Mouse (Mus musculus) heart, embryonic 10.5 days (tissue): ENCODE results near the gene Smpdl3b. TPM values are rescaled to one million over a fixed set of nuclear protein-coding genes. Genes with fewer than 3 reads are reported as not detected.
"Not testable (repeated sequence)": the region's sequence is repeated elsewhere in the genome, so short reads cannot be mapped to it uniquely, and the experiment has no call there.

ENCODE experiments used
- DNase-seq: peaks from one replicate; pipeline ENCODE4 v3.0.0-alpha.2; 2017; ENCODE audit warnings: low spot score
- H3K27ac ChIP-seq: fragments of 300-500 bp; sonication (generic); 2 replicates; pipeline ENCODE4 v1.5.1; 2016; ENCODE audit warnings: mild to moderate bottlenecking
- H3K27me3 ChIP-seq: fragments of 300-500 bp; sonication (generic); 2 replicates; pipeline ENCODE4 v1.6.1; 2016; ENCODE audit warnings: mild to moderate bottlenecking; ENCODE audit not compliant: poor library complexity, insufficient read depth, severe bottlenecking
- H3K36me3 ChIP-seq: fragments of 300-500 bp; sonication (generic); 2 replicates; pipeline ENCODE4 v1.6.1; 2016; ENCODE audit warnings: mild to moderate bottlenecking, moderate library complexity
- H3K4me1 ChIP-seq: fragments of 300-500 bp; sonication (generic); 2 replicates; pipeline ENCODE4 v1.6.1; 2016; ENCODE audit warnings: mild to moderate bottlenecking
- H3K4me3 ChIP-seq: fragments of 300-500 bp; sonication (generic); 2 replicates; pipeline ENCODE4 v1.5.1; 2016; ENCODE audit warnings: mild to moderate bottlenecking, moderate library complexity
- H3K9me3 ChIP-seq: fragments of 300-500 bp; sonication (generic); 2 replicates; pipeline ENCODE4 v1.6.1; 2016; ENCODE audit warnings: mild to moderate bottlenecking, moderate library complexity
- WGBS: fragments of 180-500 bp; shearing (Covaris S2); methylation state at CpG from one replicate; pipeline ENCODE4 v1.1.7; 2016; 5-methylcytosine and 5-hydroxymethylcytosine counted together
- polyA plus RNA-seq: library from polyadenylated mRNA; unstranded; fragments of >200 nt; fragmentation: Nextera tagmentation; extraction: Ambion mirVana; gene quantifications from 2 replicates; pipeline ENCODE4 v1.2.1, GENCODE M21; 2016

Gene Smpdl3b
- polyA plus RNA-seq, 1 experiment from 2014 or later = 6.2 TPM

DNA sequence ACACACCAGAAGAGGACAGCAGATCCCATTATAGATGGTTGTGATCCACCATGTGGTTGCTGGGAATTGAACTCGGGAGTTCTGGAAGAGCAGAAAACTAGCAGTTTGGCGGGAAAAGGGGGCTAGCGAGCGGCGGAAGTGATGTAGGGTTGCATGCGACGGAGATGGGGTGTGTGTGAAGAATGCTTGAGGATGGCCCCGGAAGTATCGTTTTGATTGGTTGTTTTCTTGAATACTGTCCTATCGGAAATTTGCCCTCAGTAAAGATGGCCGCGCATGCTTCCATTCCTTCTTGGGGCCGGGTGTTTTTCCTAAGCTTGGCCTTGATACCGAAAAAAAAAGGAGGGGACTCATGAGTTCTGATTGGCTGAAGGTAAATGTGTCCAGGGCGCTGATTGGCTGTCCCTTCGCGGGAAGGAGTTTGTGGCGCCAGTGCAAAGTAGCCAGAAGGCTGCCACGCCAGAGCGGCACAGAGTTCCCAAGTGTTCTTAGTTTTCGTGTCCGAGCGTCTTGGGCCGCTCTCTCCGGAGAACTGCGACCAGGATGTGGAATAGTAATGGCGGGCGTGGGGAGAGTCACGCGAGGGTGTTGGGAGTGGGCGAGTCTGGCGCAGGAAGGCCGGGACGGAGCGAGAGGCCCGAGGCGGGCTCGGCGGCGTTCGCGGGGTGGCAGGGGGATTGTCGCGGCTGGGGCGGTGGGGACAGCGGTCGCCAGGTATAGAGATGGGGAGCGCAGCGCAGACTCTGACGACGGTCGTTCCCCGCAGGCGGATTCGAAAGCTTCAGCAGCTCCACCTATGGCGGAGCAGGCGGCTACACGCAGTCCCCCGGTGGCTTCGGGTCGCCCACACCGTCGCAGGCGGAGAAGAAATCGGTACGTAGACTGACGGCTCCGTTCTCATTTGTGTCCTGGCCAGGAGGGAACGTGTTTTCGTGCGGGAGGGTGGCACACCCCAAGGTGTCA lies 11.1 kb upstream of the Smpdl3b start, which contains the start of gene Rpa2:
Gene Rpa2 (plus strand): TSS at position 419 of the 963 bp plus-strand sequence.
- Histone ChIP-seq H3K27me3 (no peaks in the 10 kb centered on the region), H3K36me3 (peaks cover 32% of the 10 kb centered on the region), H3K4me1 (peaks cover 9% of the 10 kb centered on the region), H3K4me3 (peak within 1 kb of the TSS; percentile 98), H3K27ac (peak within 1 kb of the TSS; percentile 93), H3K9me3 (no peaks in the 10 kb centered on the region)
- peak; percentile 99 for DNase-seq
- under 1% methylated on average over 71 of the region's 71 CpGs for WGBS

DNA sequence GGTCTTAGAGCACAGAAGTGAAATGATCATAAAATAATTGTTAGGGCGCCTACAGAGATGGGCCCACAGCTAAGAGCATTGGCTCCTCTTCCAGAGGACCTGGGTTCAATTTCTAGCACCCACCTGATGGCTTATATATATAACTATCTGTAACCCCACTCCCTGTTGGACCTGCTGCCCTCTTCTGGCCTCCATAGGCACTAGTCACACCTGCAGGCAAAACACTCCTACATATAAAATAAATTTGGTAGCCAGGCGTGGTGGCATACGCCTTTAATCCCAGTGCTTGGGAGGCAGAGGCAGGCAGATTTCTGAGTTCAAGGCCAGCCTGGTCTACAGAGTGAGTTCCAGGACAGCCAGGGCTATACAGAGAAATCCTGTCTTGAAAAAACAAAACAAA lies 6.1 kb upstream of the Smpdl3b start:
- H3K36me3 ChIP-seq, H3K4me1 ChIP-seq, H3K27ac ChIP-seq, H3K9me3 ChIP-seq, H3K27me3 ChIP-seq, H3K4me3 ChIP-seq, DNase-seq: not testable (repeated sequence)
- WGBS = 81% methylated on average over 3 of the region's 3 CpGs

DNA sequence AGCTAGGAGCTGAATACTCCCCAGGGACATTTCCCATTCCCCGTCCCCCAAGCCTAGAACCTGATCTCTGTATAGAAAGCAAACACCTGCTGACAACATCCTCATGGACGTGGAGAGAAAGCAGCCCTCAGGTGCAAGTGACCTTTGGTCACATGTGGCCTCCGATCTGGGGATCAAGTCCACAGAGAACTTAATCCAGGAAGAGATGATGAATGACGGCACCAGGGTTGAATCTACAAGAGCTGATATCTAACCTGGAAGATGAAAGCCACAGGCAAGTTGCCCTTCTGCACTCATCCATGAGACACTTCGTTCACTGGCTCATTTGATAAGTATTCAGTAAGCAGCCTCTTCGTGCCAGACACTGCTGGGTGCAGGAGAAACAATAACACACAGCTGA lies 5.5 kb upstream of the Smpdl3b start:
- Histone ChIP-seq H3K9me3 (no peaks in the 10 kb centered on the region), H3K27ac (no peak overlapping the region), H3K4me1 (no peaks in the 10 kb centered on the region), H3K27me3 (peaks cover 6% of the 10 kb centered on the region; the same call in 1 of the 2 replicates), H3K4me3 (no peak overlapping the region), H3K36me3 (no peaks in the 10 kb centered on the region)
- WGBS = 70% methylated on average over 6 of the region's 6 CpGs
- no peak for DNase-seq

DNA sequence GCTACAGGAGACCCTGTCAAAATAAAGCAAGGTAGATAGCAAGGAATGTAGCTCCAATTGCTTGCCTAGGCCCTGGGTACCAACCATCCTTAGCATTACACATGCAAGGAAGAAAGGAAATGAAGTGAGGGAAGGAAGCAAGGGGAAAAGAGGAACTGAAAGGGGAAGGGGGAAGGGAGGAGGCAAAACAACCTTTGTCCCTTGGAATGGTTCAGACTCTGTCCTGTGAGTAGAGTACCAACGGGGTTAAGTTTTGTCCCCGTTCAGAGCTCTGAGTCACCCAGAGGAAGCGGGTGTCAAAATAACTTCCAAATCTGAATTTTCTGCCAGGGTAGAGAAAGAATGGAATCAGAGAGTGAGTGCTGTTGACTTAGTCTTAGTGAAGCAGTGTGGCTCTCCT lies 3.2 kb upstream of the Smpdl3b start:
- H3K36me3 ChIP-seq = no peaks in the 10 kb centered on the region
- H3K27me3 ChIP-seq = peaks cover 17% of the 10 kb centered on the region
- H3K27ac ChIP-seq = no peak overlapping the region
- no peaks in the 10 kb centered on the region for H3K9me3 ChIP-seq
- no peak for DNase-seq
- H3K4me3 ChIP-seq = no peak overlapping the region
- peaks cover 4% of the 10 kb centered on the region; the same call in 1 of the 2 replicates for H3K4me1 ChIP-seq
- 50% methylated on average over 3 of the region's 3 CpGs for WGBS

DNA sequence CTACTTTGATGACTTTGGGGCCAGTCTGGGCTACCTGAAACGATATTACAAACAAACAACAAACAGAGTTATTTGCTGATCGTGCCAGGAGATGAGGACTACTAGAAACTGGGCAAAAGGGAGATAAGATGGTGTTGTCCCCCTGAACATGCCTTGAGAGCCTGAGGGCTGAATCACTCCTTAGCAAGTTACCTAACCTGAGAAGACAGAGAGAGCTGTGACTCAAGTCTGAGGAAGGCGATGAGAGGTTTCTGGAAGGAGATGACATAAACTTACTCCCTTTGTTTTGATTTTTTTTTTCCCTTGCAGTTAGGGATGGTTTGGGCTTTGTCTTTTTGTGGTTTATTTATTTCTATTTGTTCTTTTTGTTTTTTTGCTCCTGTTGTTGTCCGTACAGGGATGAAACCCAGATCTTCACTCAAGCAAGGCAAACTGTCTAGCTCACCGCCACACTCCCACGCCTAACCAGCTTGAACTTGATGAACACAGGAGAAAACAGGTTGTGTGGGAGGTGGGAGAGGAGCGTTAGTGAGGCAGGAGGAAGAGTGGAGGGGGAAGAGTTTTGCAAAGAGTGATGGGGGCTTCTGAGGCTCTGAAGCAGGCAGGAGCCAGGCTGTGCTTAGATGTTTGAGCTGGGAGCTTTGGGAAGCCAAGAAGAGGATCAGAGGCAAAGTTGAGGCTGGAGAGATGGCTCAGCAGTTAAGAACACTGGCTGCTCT lies 740 bp upstream of the Smpdl3b start:
- H3K36me3 ChIP-seq = no peaks in the 10 kb centered on the region
- no peak overlapping the region for H3K27ac ChIP-seq
- no peak overlapping the region for H3K4me3 ChIP-seq
- H3K4me1 ChIP-seq = peaks cover 8% of the 10 kb centered on the region
- no peaks in the 10 kb centered on the region for H3K9me3 ChIP-seq
- WGBS = 73% methylated on average over 7 of the region's 7 CpGs
- H3K27me3 ChIP-seq = peaks cover 17% of the 10 kb centered on the region
- DNase-seq = no peak

DNA sequence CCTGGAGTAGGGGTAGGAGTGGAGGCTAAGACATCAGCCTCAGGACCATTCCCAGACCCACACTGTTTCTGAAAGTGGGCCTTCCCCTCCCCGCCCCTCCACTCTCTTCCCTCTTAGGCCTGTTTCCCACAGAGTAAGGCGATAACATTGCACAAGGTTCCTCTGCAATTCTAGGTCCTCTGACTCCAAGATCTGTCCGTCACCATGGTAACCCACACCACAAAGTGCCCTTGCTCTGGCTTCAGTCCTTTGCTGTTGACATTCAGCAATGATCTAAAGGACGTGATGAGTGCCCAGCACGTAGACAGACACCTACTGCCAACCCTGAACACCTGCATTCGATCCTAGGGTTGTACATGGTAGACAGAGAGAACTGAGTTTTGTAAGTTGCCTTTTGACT lies 4.1 kb downstream of the Smpdl3b start:
- WGBS = 49% methylated on average over 6 of the region's 6 CpGs
- Histone ChIP-seq H3K36me3 (no peaks in the 10 kb centered on the region), H3K27me3 (peaks cover 14% of the 10 kb centered on the region), H3K4me3 (no peak overlapping the region), H3K9me3 (no peaks in the 10 kb centered on the region), H3K27ac (no peak overlapping the region), H3K4me1 (peaks cover 12% of the 10 kb centered on the region)
- no peak for DNase-seq

DNA sequence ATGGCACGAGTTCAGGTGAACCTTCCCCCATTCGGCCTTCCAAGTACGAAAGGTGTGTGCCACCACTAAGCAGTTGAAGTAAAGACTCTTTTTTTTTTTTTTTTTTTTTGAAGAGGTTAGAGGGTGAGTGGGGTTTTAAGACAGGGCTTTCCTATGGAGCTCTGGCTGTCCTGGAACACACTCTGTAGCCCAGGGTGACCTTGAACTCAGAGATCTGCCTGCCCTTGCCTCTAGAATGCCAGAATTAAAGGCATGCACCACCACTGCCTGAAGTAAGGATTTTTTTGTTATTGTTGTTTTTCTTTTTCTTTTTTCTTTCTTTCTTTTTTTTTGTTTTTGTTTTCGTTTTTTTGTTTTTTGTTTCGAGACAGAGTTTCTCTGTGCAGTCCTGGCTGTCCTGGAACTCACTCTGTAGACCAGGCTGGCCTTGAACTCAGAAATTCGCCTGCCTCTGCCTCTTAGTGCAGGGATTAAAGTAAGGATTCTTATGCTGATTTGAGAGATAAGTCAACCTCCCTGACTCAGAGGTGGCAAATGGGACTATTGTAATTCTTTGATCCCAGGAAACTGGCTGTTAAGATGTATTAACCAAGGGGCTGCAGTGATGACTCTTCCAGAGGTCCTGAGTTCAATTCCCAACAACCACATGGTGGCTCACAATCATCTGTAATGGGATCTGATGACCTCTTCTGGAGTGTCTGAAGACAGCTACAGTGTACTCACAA lies 7.6 kb downstream of the Smpdl3b start:
- DNase-seq = no peak
- Histone ChIP-seq H3K27ac (no peak overlapping the region), H3K27me3 (no peaks in the 10 kb centered on the region), H3K4me3 (no peak overlapping the region), H3K36me3 (no peaks in the 10 kb centered on the region), H3K9me3 (no peaks in the 10 kb centered on the region), H3K4me1 (peaks cover 18% of the 10 kb centered on the region)
- 80% methylated on average over 6 of the region's 6 CpGs for WGBS

DNA sequence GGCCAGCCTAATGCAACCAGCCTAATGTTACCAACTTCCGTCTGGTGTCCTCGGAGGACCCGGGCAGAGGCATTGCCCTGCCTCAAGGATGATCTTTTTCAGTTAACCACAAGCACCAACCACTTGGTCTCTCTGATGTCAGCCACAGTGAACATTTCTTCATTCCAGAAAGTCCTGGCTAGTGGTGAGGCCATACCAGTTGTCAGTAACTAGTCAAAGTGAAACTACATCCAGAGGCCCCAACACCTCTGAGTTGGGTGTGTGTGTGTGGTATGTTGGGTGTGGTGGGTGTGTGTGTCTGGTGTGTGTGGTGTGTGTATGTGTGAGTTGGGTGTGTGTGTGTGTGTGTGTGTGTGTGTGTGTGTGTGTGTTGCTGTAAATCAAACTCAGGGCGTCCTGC lies 8.3 kb downstream of the Smpdl3b start:
- WGBS = 91% methylated on average over 4 of the region's 4 CpGs
- Histone ChIP-seq H3K9me3 (no peaks in the 10 kb centered on the region), H3K36me3 (no peaks in the 10 kb centered on the region), H3K27me3 (no peaks in the 10 kb centered on the region), H3K4me3 (no peak overlapping the region), H3K27ac (no peak overlapping the region), H3K4me1 (peaks cover 24% of the 10 kb centered on the region)
- DNase-seq = no peak

DNA sequence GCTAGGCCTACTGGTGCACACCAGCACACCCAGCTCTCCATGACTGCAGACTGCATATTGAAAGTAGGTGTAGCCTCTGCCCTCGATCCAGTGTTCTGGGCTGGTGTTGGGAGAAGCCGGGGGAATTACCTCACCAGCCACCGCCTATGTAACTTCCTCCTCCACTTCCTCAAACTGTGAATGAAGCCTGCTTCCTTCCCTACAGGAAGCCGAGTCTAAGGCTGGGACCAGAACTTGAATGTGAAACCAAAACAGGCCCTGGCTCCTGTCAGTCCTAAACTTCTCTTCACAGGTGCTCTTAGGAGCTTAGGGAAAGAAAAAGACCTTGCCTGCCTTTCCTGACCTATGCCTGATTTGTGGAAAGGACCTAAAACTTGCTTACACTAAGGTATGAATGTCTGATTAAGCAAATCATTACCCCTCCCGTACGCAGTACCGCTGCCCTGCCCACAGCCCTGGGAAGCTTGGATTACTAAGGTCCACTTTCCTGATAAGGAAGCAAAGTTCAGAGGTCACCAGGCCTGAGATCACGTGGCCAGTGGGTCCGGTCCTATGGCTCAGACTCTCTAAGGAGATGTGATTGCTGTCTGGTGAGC lies 9.3 kb downstream of the Smpdl3b start:
- peak overlapping the region; percentile 25; the same call in 1 of the 2 replicates for H3K27ac ChIP-seq
- no peaks in the 10 kb centered on the region for H3K27me3 ChIP-seq
- no peak overlapping the region for H3K4me3 ChIP-seq
- H3K36me3 ChIP-seq = no peaks in the 10 kb centered on the region
- H3K4me1 ChIP-seq = peaks cover 20% of the 10 kb centered on the region
- no peaks in the 10 kb centered on the region for H3K9me3 ChIP-seq
- 44% methylated on average over 9 of the region's 9 CpGs for WGBS
- no peak for DNase-seq

DNA sequence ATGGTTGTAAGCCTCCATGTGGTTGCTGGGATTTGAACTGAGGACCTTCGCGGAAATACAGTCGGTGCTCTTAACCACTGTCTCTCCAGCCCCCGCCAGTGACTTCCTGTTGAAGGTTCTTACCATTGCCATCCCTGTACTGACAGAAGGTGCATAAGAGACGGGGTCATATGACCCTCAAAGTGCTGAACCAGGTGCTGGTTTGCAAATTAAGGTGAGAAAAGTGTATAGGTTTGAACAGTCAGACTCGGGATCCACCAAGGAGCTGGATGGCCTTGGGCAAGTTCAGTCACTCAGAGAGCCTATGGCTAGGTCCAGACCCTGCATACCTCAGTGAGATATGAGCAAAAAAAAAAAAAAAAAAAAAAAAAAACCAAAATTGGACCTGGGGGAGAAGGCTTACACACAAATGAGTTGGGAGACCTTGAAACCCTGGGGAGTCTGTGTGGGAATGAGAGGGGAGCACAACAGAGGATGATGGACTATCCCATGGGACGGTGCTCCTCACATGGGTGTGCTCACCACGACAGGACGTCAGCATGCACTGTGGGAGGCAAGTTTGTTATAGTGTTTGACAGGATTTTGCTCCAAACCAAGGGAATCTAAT lies 10.0 kb downstream of the Smpdl3b start:
- no peaks in the 10 kb centered on the region for H3K27me3 ChIP-seq
- 79% methylated on average over 9 of the region's 9 CpGs for WGBS
- H3K9me3 ChIP-seq = no peaks in the 10 kb centered on the region
- H3K4me3 ChIP-seq = no peak overlapping the region
- no peak for DNase-seq
- H3K27ac ChIP-seq = peak overlapping the region; percentile 25; the same call in 1 of the 2 replicates
- no peaks in the 10 kb centered on the region for H3K36me3 ChIP-seq
- H3K4me1 ChIP-seq = peaks cover 16% of the 10 kb centered on the region

DNA sequence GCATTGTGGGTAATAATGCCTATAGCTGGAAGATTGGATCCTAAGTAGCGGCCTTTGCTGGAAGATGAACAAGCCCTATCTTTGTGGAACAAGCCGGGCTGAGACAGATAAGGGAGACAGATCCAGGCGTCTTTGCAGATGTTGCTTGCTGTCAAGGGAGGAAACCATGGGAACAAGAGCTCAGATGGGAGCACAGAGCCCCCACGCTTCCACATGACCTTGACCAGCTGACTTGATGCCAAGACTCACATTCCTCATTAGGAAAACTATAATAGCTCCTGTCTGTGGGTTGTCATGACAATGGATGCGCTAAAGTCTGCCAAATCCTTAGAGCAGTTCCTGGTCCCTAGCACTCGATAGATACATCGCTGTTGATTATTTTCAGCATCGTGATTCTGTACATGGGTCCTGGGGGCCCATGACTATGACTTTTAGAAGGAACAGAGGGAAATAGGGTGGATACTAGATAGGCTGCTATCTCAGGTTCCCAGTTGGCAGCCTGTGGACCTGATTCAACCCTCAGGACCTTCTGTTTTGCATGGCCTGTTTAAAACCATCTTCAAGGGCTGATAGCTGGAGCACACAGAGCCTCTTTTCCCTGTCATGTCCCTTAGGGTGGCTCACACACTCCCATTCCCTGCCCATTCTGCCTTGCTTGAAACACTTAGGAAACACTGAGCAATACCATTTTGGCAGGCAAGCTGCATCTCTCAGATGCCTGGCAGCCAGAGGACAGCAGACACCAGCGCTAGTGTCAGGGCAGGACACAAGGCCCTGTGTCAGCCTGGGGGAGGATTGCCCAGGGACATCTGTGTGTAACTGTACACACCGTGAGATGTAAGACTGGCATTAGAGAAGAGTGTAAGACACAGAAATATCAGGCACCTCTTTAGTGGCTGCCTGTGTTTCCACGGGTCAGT lies 12.8 kb downstream of the Smpdl3b start:
- Histone ChIP-seq H3K27ac (no peak overlapping the region; the same call in 1 of the 2 replicates), H3K4me3 (no peak overlapping the region), H3K9me3 (no peaks in the 10 kb centered on the region), H3K27me3 (no peaks in the 10 kb centered on the region), H3K36me3 (no peaks in the 10 kb centered on the region), H3K4me1 (peaks cover 16% of the 10 kb centered on the region)
- 62% methylated on average over 11 of the region's 11 CpGs for WGBS
- DNase-seq = no peak
